Mouse (Mus musculus) E14TG2a.4 (cell line): ENCODE results near the gene Rrp12.

Source experiments
- H3K27me3 ChIP-seq: 2 replicates; pipeline ENCODE4 v1.6.1; 2014; ENCODE audit warnings: low read length, control low read depth; ENCODE audit not compliant: insufficient read depth
- H3K36me3 ChIP-seq: 2 replicates; pipeline ENCODE4 v1.6.1; 2014; ENCODE audit warnings: low read length, control low read depth; ENCODE audit not compliant: insufficient read depth
- H3K4me1 ChIP-seq: replicated peaks from 2 replicates; pipeline ENCODE4 v1.6.1; 2014; ENCODE audit warnings: low read depth, low read length, control low read depth
- H3K4me3 ChIP-seq: replicated peaks from 2 replicates; pipeline ENCODE4 v1.5.1; 2014; ENCODE audit warnings: mild to moderate bottlenecking, low read length
- H3K9me3 ChIP-seq: 2 replicates; pipeline ENCODE4 v1.6.1; 2014; ENCODE audit warnings: low read length, control low read depth
- CTCF ChIP-seq: conservative IDR thresholded peaks from 2 replicates; pipeline ENCODE4 v1.5.1; 2014; ENCODE audit warnings: low read length
- NANOG ChIP-seq: IDR thresholded peaks from 2 replicates; pipeline ENCODE4 v1.6.1; 2014; ENCODE audit warnings: borderline replicate concordance, low read length, mixed read lengths
- POU5F1 ChIP-seq: IDR thresholded peaks from 2 replicates; pipeline ENCODE4 v1.6.1; 2014; ENCODE audit warnings: low read length, borderline replicate concordance

The Rrp12 gene

GRCm38 (mm10) chr19:41847091-41847581 lies 48.8 kb downstream of the Rrp12 start:
- H3K36me3 ChIP-seq: peaks cover 11% of the 10 kb centered on the region; the same call in 1 of the 2 replicates
- H3K4me3 ChIP-seq: peak overlapping the region; percentile 93
- H3K4me1 ChIP-seq: peaks cover 54% of the 10 kb centered on the region
- peaks cover 28% of the 10 kb centered on the region for H3K27me3 ChIP-seq
- H3K9me3 ChIP-seq: no peaks in the 10 kb centered on the region
- TF ChIP-seq NANOG (no peak), POU5F1 (no peak), CTCF (no peak)

GRCm38 (mm10) chr19:41846366-41847090 lies 49.4 kb downstream of the Rrp12 start:
- Histone ChIP-seq H3K4me3 (peak overlapping the region; percentile 93), H3K27me3 (peaks cover 32% of the 10 kb centered on the region), H3K4me1 (peaks cover 49% of the 10 kb centered on the region), H3K9me3 (no peaks in the 10 kb centered on the region), H3K36me3 (peaks cover 11% of the 10 kb centered on the region; the same call in 1 of the 2 replicates)
- TF ChIP-seq NANOG (no peak), POU5F1 (no peak), CTCF (no peak)

- peaks cover 27% of the 10 kb centered on the region for H3K4me1 ChIP-seq
- H3K27me3 ChIP-seq: peaks cover 32% of the 10 kb centered on the region
- peaks cover 11% of the 10 kb centered on the region; the same call in 1 of the 2 replicates for H3K36me3 ChIP-seq
- TF ChIP-seq NANOG (no peak), CTCF (peak; percentile 20; the same call in 1 of the 2 replicates), POU5F1 (no peak)
- no peaks in the 10 kb centered on the region for H3K9me3 ChIP-seq
- H3K4me3 ChIP-seq: no peak overlapping the region
Measured at GRCm38 (mm10) chr19:41844345-41844744, 51.6 kb downstream of the Rrp12 start.

- no peak overlapping the region for H3K4me3 ChIP-seq
- peaks cover 17% of the 10 kb centered on the region for H3K4me1 ChIP-seq
- no peak for TF ChIP-seq POU5F1
- TF ChIP-seq CTCF: no peak
- TF ChIP-seq NANOG: no peak
- peaks cover 11% of the 10 kb centered on the region; the same call in 1 of the 2 replicates for H3K36me3 ChIP-seq
- H3K27me3 ChIP-seq: peaks cover 37% of the 10 kb centered on the region
- no peaks in the 10 kb centered on the region for H3K9me3 ChIP-seq
Measured at GRCm38 (mm10) chr19:41842706-41843105, 53.3 kb downstream of the Rrp12 start.

- Histone ChIP-seq H3K36me3 (peaks cover 11% of the 10 kb centered on the region; the same call in 1 of the 2 replicates), H3K9me3 (no peaks in the 10 kb centered on the region), H3K4me3 (no peak overlapping the region), H3K27me3 (peaks cover 37% of the 10 kb centered on the region), H3K4me1 (peaks cover 17% of the 10 kb centered on the region)
- TF ChIP-seq CTCF (no peak), POU5F1 (no peak), NANOG (no peak)
Measured at GRCm38 (mm10) chr19:41842196-41842595, 53.8 kb downstream of the Rrp12 start.

GRCm38 (mm10) chr19:41841105-41841750 lies 54.7 kb downstream of the Rrp12 start:
- H3K4me3 ChIP-seq: no peak overlapping the region
- no peak for TF ChIP-seq POU5F1
- no peak for TF ChIP-seq NANOG
- TF ChIP-seq CTCF: no peak
- no peaks in the 10 kb centered on the region for H3K9me3 ChIP-seq
- peaks cover 17% of the 10 kb centered on the region for H3K4me1 ChIP-seq
- H3K27me3 ChIP-seq: peaks cover 36% of the 10 kb centered on the region
- peaks cover 9% of the 10 kb centered on the region; the same call in 1 of the 2 replicates for H3K36me3 ChIP-seq

- Histone ChIP-seq H3K36me3 (no peaks in the 10 kb centered on the region), H3K4me3 (no peak overlapping the region), H3K27me3 (peaks cover 29% of the 10 kb centered on the region), H3K4me1 (peaks cover 17% of the 10 kb centered on the region), H3K9me3 (no peaks in the 10 kb centered on the region)
- TF ChIP-seq NANOG (no peak), CTCF (no peak), POU5F1 (no peak)
Measured at GRCm38 (mm10) chr19:41839685-41840084, 56.3 kb downstream of the Rrp12 start.

GRCm38 (mm10) chr19:41838808-41839207 lies 57.2 kb downstream of the Rrp12 start:
- no peaks in the 10 kb centered on the region for H3K9me3 ChIP-seq
- H3K4me3 ChIP-seq: no peak overlapping the region
- H3K27me3 ChIP-seq: peaks cover 34% of the 10 kb centered on the region
- TF ChIP-seq NANOG: no peak
- TF ChIP-seq CTCF: no peak
- no peak for TF ChIP-seq POU5F1
- H3K4me1 ChIP-seq: peaks cover 17% of the 10 kb centered on the region
- H3K36me3 ChIP-seq: no peaks in the 10 kb centered on the region
